Mouse (Mus musculus) embryo, embryonic 11.5 days (tissue): ENCODE measurements at regions not wholly inside any gene's neighbourhood (a gene's known extent, or its start where the extent isn't known, plus 50 kb on each side); places are given as distances from the start of the nearest gene placed in this dataset.

ENCODE experiments used
- DNase-seq: peaks from one replicate; pipeline ENCODE4 v3.0.0-alpha.2; 2012; ENCODE audit warnings: low read depth, low spot score

DNA sequence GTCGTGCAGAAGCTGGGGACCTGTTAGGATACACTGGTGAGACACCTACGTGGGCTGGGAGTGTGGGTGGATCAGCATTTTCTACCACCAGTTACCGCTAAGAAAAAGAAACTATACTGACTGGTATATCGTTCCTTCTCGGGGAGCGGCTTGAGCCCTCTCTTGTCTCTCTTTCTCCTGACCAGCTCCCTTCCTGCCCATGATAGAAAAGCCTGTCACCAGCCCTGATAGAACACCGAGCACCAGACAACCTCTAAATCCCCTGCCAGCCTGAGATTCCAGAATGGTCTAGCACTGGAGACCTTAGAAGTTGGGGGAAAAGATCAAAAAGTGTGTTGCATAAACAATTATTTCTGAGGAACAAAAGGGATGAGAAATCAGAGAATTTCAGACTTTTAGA lies 76.3 kb upstream of the Kcnd3 start:
- DNase-seq, result no peak

GRCm38 (mm10) chr3:105376346-105376745 lies 75.8 kb upstream of the Kcnd3 start:
- no peak for DNase-seq

DNA sequence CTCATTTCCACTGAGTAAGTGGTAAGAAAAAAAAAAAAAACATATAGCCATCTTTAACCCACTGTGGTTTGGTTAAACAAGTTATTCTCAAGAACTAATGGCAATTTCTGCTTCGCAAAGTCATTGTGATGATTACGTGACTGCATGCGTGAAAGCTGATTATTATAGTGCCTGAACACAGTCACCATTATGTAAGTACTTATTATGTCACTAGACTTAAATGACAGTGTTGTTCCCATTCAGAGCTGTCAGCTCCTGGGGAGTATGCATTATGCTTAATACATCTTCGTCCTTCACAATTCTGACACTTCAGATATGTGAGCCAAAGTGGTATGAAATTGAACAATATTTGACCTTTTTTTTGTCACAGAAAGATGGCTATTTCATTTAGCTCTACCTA lies 71.3 kb upstream of the Kcnd3 start:
- no peak for DNase-seq

DNA sequence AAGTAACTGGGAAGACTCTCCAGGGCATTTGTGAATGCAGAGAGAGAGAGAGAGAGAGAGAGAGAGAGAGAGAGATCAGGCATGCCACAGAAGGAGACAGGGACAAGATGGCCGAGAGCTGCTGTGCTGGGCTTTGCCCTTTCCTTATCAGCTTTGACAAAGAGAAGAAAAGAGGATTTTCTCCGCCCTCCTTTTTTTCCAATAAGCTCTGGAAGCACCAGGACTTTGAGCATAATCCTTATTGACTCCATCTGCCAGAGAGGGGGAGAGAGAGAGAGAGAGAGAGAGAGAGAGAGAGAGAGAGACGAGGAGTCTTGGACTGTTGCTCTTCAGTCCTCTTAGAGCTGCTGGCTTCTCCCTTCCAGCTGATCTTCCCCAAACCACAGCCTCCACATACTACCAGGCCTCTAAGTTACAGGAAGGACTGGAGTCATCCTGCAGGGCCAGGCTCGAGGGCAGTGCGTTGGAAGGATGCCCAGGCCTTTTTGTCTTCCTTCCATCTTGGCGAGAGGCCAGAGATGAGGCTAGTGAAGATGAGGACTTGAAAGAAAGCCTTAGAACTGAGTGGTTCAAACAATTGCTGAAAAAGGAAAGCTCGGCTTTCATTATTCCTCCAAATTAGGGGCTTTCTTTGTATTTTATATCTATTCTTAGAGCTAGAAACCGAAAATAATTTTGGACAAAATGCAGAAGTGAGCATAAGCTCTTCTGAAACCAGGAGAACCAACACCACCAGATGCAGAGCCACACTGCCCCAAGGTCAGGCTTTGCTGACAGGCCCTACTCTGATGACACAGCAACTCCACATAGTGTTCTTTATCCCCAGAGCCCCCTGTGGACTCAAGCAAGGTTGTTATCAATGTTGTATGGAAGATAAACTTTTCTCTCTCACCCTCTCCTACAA lies 59.3 kb upstream of the Kcnd3 start:
- DNase-seq, result no peak
